Mouse (Mus musculus): ENCODE measurements around the gene Lrmda. TPM values are rescaled to one million over a fixed set of nuclear protein-coding genes. Genes with fewer than 3 reads are reported as not detected.
"Not testable (repeated sequence)": the region's sequence is repeated elsewhere in the genome, so short reads cannot be mapped to it uniquely, and the experiment has no call there.

The Lrmda gene
- total RNA-seq, 4 experiments from 2014 or later: 1.8 to 3.0 (median 2.4) TPM

DNA sequence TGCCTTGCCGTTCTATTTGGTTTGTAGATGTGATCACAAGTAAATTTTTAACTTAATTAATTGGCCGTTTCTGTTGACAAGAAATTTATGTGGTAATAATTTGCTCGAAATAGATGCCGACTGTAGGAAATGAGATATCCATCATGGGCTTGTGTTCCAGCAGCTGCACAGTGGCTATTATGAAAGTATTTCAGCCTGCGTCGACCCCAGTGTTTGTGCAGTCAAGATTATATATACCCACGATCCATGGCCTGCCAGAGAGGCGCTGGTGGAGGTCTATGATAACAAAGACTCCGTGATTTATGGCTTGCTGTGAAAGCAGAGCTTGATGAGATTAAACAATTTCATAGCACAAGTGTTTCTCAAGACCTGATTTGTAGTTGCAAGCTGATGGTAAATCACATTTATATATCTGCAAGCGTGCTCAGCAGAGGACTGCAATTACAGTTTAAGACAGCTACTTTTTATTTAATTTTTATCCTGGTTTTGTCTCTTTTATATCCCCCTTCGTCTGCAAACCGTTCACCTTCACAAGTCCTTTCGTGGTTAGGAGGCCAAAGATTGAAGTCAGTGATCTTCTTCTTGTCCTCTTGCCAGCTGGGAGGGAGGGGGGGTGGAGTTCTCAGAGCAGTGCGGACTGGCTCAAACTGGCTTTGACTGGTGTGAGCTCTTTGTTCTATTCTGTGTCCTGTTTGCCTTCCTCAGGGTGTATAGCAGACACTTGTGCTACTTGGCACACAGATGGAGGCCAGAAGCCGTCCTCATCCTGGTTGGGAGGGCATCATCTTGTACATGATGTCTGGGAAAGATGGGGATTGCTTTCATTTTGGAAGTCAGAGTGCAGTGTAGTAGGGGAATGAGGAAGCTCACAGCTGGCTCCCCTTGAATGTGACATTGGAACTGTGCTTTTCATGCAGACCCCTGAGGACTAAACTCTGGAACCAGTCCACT, 764.0 kb downstream of the Lrmda start:
- DNase-seq (ENCODE audit: low spot score): no peak

DNA sequence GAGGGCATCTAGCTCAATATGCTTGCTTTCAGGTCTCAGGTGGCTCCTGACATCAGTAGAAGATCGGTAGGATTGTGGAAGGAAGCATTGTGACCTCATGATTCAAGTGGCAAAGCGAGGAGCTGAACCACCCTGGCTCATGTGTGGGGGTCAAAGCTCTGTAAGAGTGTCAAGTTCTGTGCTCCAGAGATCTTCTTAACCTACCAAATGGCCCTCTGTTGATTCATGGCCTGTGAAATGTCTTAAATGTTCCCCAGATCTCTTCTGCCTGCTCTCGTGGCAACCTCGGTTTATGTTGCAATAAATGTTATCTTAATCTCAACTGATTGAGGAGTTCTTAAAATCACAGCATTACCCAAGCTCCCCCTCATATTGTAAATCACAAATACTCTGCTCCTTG, 780.5 kb downstream of the Lrmda start:
- no peak for DNase-seq (ENCODE audit: low spot score)

DNA sequence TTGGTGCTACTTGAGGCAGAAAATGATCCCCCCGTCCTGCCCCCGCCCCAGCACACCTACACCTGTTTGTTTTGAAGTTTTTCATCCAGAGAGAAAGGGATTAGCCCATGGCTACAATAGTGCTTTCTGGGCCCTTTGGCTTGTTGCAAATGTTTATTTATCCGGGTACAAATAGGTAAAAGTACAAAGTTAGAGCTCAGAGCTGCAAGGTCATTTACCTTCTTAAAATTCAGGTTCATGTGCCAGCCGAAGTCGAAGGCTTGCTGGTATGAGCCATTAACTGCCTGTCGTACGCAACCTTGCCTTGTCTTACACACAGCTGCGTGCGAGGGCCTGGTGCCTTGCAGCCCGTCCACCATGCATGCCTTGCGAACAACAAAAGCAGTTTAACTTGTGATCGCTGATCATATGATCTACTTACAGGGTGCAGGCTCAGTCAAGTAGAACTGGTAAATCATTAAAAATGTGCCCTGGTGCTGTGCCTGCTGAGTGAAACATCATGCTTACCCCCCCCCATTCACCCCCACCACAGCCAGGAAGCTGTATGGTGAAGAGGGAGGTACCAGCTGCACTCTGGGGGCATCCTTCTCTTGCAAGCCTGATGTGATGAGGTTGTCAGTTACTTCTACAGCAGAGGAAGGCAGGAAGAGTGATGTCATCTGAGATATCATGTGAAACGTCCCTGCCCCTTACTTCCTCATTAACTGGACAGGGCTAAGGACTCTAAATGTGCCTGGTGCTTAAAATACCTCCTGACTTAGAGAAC, 781.5 kb downstream of the Lrmda start:
- DNase-seq (ENCODE audit: low spot score): no peak

DNA sequence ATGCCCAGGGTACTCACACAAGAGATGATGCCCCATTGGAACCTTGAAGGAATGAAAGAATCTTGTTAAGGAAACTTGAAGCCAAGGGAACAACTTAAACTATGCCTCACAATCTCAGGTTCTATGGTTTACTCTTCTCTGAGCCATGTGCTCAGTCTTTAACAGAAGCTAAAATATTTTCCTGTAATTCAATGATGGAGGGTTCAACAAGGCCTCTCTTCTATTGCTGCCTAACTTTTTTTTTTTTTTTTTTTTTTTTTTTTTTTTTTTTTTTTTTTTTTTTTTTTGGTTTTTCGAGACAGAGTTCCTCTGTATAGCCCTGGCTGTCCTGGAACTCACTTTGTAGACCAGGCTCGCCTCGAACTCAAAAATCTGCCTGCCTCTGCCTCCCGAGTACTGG, 782.2 kb downstream of the Lrmda start:
- not testable (repeated sequence) for DNase-seq (ENCODE audit: low spot score)

DNA sequence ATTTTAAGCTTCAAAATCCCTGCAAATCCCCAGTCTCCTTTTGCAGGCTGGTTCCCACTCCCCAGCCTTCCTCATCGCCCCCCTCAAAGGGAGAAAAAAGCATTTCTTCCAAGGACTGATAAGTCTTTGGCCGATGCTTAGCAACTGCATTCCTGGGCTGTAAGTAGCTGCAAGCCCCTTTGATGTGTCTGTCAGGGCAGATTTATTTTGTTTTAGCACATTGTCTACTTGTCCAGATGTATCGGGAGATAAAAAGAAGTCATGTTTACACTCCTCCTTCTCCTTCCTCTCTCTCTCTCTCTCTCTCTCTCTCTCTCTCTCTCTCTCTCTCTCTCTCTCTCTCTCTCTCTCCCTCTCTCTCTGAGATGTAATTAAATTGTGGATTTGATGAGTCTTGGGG, 787.8 kb downstream of the Lrmda start:
- DNase-seq (ENCODE audit: low spot score): no peak

DNA sequence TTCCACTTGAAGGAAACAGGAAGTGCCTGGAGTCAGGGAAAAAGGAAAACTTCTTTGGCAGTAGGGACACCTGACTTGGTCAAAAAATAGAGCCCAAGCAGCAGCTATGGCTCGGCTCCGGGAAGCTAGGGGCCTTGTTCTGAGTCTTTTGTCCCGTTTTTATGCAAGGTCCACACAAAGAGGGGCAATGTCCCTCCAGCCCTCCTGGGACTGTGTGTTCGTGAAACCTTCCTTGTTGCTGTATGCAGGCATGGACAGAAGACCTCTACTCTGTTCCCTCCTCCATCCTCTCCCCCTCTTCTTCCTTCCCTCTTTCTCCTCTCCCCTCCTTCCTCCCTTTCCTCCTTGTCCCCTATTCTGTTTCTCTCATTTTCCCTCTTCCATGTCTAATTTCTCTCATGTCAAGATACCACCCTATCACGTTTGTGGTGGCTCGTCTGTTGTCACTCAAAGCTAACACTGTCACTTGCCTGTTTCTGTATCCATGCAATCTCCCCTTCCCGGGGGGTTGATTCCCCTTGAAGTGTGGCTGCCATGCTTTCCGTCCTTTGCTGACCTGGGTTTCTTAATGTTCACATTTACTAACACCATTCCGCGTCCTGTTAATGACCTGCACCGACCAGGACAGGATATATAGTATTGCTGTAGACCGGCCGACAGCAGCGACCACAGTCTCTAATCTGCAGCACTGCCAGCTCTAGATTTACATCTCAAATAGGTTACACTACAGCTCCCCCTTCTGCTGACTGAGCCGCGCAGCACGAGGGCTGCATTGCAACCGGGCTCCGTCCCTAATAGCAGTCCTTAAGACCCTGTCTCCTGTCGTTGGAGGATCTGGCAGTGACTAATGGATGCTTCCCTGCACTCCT, 788.4 kb downstream of the Lrmda start:
- DNase-seq (ENCODE audit: low spot score): no peak

DNA sequence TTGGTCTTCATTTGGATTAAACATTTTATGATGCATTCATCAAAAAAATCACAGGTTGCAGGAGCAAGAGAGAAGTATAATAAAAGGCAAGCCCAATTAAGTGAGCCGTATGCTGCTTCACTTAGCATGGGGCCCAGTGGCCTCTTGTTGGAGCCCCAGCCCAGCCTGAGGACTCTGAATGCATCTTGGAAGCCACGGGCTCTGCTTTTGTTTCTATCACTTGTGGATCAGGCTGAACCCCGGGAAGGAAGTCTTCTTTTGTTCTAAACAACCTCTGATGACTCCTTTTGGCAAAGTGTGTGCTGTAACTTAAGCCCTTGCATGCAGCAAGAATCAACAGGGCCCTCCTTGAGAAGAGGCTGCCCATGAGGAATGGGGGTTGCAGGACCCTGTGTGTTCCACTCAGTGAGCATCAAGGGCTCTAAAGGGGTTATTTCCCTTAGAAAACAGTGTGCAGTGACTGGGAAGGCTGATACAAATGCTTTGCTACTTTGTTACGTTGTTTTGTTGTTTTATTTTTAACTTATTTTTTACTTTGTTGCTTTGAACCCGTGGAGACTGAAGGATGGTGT, 789.2 kb downstream of the Lrmda start:
- peak; percentile 51 for DNase-seq (ENCODE audit: low spot score)

DNA sequence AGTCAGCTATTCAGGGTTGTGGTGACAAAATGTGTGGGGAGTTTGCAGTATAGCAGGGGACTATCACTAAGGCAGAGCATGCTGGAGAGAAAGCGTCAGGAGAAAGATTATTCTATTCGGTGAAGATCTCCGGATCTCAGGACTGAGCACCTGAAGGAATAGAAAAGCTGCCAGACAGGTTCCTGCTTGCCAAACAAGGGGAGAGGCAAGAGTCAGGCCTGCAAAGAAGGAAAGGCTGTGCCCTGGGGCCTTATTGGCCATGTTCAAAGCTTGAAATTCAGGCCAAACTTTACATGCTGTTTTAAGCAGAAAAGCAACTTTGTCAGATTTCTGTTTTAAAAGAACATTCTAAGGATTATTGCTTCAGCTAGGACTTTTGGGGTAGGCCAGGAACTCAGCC, 789.7 kb downstream of the Lrmda start:
- no peak for DNase-seq (ENCODE audit: low spot score)

DNA sequence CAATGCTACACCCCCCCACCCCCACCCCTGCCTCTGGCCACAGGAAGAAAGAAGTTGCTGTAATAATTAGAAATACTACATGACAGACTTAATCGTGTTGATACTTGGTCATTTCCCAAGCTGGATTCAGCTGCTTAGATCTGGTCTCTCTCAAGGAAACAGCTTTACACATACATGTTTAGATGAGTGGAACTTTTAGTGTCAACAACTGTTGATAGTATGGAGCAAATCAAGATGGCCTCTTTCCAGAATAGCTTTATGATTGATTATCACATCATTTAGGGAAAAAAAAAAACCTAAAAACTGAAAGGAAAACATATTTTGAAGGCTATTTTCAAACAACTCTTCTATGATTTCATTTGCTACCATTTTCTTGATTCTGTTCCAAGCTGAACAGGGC, 791.0 kb downstream of the Lrmda start:
- DNase-seq (ENCODE audit: low spot score): no peak

DNA sequence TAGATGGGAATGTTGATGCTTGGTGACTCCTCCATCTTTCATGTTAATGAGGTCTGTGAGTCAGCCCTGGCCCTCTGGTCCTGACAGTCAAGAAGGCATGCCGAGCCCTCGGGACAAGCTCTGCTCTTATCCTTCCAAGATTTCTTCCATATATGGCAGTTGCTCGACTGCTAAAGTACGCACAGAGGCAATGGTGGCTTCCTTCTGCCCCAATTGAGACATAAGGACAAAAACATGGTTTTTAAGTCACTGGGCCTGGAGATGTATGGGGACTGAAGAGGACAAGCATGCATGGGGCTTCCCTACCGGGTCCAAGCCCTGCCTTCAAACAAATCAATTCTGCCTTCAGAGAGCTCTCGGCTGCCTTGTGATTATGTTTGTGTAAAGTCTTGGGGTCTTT, 793.3 kb downstream of the Lrmda start:
- DNase-seq (ENCODE audit: low spot score): no peak

DNA sequence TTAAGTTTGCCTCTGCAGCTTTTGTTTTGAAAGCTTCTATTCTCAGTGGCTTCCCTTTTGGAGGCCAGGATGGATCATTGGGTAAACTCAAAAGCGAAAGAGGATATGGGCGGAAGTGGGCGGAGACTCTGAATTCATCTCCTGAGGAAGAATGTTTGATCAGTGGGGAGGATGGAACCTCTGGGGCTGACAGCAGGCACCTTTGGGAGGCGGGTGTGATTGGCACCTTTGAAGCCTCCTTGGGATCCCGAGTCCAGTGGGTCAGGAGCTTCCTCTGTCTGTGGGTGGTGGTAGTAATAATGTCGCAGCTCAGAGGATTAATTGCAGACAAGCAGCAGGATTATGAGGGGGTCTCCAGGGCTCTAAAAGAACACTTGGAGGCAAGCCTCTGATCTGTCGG, 793.9 kb downstream of the Lrmda start:
- peak; percentile 40 for DNase-seq (ENCODE audit: low spot score)

DNA sequence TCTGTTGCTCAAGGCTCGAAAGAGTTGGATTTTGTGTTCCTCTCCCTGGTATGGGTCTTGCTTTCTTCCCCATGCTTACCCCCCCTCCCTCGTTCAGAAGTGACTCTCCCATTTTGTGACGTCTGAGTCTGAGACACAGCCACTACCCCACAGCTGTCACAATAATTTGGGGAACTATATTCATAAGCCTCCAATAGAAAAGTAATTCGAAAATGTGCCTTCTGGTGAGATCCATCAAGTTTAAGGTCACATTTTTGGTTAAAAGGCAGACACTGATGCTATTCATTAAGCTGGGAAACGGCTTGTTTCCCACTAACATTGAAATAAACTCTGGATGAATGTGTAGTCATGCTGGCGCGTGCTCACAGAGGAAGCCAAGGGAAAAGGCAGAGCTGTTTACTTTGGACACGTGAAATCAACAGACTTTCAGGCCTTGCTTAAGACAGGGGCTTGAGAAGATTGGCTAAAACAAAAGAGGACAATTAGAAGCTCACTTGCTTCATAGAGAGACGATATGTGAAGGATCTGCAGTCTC, 795.4 kb downstream of the Lrmda start:
- peak; percentile 50 for DNase-seq (ENCODE audit: low spot score)

DNA sequence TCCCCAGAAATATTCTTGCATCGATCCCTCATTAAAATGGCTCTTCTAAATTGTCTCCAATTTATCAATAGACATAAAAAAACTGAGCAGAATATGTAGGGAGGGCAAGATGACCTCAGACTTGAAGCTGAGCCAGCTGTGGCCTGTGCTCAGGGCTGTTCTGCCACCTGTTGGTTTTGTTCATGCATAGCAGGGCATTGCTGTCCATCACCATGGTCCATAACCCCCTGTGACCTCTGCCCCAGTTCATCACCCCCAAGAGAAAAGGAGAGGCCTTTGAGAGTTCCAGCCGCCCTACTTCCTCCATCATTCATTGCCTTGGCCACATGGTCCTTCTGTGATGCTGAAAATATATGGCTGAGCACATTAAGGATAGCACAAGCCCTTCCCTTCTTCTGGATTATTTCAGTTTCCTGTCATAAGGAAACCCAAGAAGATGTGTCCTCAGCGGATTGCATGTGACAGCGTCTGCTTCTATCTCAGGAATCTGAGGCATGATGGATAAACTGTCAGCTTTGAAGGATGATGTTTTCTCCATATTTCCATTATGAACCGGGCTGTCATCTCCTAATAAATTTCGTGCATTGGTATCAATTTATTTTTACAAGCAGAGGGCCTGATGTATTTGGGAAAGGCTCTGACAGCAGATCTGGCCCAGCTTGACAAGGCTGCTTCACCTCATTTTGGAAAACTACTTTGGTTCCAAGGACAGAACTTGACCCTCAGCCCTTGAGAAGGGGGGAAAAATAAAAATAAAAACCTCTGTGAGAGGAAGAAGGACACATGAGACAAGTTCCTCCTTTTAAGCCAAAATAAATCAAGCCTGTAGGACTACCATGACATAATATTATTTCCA, 798.1 kb downstream of the Lrmda start:
- peak; percentile 47 for DNase-seq (ENCODE audit: low spot score)

DNA sequence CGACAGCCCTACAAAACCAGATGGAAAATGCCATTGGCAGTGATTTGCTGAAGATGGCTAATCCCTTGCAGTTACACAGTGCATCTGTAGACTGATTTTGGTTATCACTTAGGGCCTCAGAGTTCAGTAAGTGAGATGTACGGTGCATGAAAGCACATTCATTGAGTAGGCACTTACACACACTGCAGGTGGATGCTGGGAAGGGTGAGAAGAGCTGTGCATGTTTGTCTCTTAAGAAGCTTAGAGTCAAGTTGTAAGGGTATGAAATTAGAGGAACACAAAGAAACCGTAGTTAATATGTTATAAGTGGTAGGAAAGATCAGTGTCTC, 798.7 kb downstream of the Lrmda start:
- no peak for DNase-seq (ENCODE audit: low spot score)

DNA sequence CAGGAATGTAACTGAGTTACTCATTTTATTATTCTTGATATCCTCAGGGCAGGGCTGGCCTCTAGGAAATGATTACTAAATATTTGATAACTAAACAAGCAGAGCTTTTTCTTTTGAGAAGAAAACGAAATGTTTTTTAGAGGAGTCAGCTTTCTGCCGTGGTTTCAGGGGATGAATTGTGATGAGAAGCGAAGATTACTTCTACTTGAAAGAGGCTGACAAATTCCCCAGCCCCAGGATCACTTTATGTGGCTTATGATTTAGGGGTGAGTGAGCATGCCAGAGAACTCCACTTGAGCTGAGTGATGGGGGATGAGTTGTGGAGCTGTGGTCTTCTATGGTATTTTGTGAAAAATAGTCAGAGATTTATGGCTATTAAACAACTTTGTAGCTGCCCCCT, 803.4 kb downstream of the Lrmda start:
- DNase-seq (ENCODE audit: low spot score): no peak

DNA sequence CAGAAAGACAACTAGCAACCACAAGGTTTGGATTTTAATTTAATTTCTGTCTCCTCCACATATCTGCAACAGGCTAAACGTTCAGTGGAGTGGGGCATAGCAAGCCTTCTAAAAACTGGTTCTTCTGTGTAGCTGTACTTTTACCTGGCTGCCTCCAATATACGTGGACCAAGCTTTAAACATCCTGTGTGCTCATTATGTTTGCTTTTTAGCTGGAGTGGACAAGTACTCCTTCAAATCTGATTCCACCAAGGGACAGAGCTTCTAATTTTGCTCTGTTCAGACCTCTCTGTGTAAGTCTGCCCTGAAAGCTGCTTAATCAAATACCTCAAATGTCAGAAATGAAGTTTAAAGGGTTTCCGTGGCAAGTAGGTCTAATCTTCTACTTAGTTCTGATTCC, 807.3 kb downstream of the Lrmda start:
- DNase-seq (ENCODE audit: low spot score): no peak

DNA sequence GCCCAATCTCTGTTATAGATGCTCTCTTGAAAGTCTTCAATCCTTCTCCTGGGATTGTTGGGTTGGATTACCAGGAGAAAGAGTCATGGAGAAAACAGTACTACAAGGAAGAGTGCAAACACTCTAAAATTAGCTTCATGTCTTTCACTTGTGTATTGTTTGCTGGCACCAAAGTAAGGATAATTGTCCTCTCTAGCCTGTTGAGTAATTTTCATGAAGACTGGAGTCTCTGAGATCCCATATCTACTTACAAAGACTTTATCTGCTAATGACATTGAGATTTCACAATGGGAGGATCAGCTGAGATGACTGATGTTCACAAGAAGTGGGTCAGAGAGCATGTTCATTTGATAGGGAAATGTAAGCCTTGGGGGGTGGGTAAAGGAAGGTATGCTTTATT, 817.5 kb downstream of the Lrmda start:
- DNase-seq (ENCODE audit: low spot score): no peak

DNA sequence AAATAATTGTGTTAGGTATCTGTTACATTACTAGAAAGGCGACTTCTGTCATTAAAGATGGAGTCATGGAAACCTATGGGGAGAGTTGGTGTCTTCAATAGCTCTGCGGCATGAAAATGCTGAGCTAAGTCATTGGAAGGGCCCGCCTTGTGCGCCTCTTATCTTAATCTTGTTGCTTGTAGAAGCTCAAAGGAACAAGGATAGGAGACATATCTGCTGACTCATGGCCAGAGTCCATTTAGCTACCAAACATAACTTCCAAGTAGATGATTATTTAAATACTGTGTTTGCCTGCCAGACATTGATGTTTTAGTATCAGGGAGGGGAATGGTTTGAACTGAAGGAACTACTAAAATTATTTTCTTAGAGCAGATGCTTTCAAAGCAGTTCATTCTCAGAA, 821.6 kb downstream of the Lrmda start:
- DNase-seq (ENCODE audit: low spot score): no peak

DNA sequence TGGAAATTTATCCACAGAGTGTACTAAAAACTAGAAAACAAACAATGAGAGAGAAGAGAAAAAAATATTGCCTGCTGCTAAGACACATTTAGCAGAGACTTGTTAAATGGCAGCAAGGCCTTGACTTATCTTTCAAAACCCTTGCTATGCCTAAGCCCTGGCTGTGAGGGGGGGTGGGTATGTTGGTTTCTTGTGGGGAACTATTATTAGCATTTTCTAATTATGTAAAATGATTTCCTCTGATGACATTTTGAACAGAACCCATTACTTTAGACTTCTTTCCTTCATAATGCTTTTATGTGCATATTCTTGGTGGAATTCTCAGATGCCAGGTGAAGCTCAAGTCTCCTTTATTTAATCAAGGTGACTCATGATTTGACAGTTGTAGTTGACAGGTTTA, 824.5 kb downstream of the Lrmda start:
- DNase-seq (ENCODE audit: low spot score): no peak

DNA sequence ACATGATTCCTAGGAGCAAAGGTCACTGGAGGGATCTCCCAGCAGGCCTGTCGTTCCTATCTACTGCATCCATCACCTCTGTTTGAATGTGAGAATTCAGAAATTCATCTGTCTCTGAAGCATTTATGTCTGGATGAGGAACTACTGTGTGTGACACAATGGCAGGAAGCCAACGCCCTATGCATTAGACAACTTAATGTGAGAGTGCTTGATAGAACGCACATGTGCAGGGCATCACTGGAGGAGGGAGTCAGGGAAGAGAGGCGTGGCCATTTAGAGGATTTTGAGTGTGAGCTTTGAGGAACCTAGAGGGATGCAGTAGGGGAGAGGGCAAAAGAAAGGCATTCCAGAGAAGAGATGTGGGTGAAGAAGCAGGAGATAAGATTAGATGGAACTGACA, 825.9 kb downstream of the Lrmda start:
- DNase-seq (ENCODE audit: low spot score): no peak

All from heart, adult 8-10 months (tissue).